Mouse (Mus musculus): Measurements from ENCODE around the gene Gm37240. TPM values are rescaled to one million over a fixed set of nuclear protein-coding genes. Genes with fewer than 3 reads are reported as not detected.

Gene Gm37240
- polyA plus RNA-seq, 1 experiment = 0.53 TPM

GRCm38 (mm10) chr3:85738591-85738990, 148.7 kb downstream of the Gm37240 start:
- TF ChIP-seq POLR2A (IDR thresholded peaks at IDR 0.05; ENCODE audit: borderline replicate concordance, extremely low read depth, insufficient read depth, insufficient read length, poor library complexity, severe bottlenecking) (no peak), CTCF (IDR thresholded peaks at IDR 0.05; ENCODE audit: borderline replicate concordance, extremely low read depth, insufficient read depth, insufficient read length) (no peak)

GRCm38 (mm10) chr3:85733939-85734729, 153.2 kb downstream of the Gm37240 start:
- TF ChIP-seq CTCF (IDR thresholded peaks at IDR 0.05; ENCODE audit: borderline replicate concordance, extremely low read depth, insufficient read depth, insufficient read length) (no peak), POLR2A (IDR thresholded peaks at IDR 0.05; ENCODE audit: borderline replicate concordance, extremely low read depth, insufficient read depth, insufficient read length, poor library complexity, severe bottlenecking) (no peak)
- no peak for DNase-seq (ENCODE audit: low read depth)

More at GRCm38 (mm10) chr3:85738591-85738990, 148.7 kb downstream of the Gm37240 start:
- no peak for DNase-seq (ENCODE audit: low read depth)

GRCm38 (mm10) chr3:85727171-85727570, 160.1 kb downstream of the Gm37240 start:
- DNase-seq (ENCODE audit: low read depth) = peak; percentile 18
- no peak for TF ChIP-seq CTCF (IDR thresholded peaks at IDR 0.05; ENCODE audit: borderline replicate concordance, extremely low read depth, insufficient read depth, insufficient read length)
- no peak for TF ChIP-seq POLR2A (IDR thresholded peaks at IDR 0.05; ENCODE audit: borderline replicate concordance, extremely low read depth, insufficient read depth, insufficient read length, poor library complexity, severe bottlenecking)

GRCm38 (mm10) chr3:85725971-85726370, 161.3 kb downstream of the Gm37240 start:
- TF ChIP-seq POLR2A (IDR thresholded peaks at IDR 0.05; ENCODE audit: borderline replicate concordance, extremely low read depth, insufficient read depth, insufficient read length, poor library complexity, severe bottlenecking) = no peak
- no peak for TF ChIP-seq CTCF (IDR thresholded peaks at IDR 0.05; ENCODE audit: borderline replicate concordance, extremely low read depth, insufficient read depth, insufficient read length)
- DNase-seq (ENCODE audit: low read depth) = no peak

GRCm38 (mm10) chr3:85725110-85725509, 162.2 kb downstream of the Gm37240 start:
- TF ChIP-seq POLR2A (IDR thresholded peaks at IDR 0.05; ENCODE audit: borderline replicate concordance, extremely low read depth, insufficient read depth, insufficient read length, poor library complexity, severe bottlenecking) (no peak), CTCF (IDR thresholded peaks at IDR 0.05; ENCODE audit: borderline replicate concordance, extremely low read depth, insufficient read depth, insufficient read length) (no peak)
- DNase-seq (ENCODE audit: low read depth) = no peak

- TF ChIP-seq CTCF (IDR thresholded peaks at IDR 0.05; ENCODE audit: borderline replicate concordance, extremely low read depth, insufficient read depth, insufficient read length) = no peak
- no peak for TF ChIP-seq POLR2A (IDR thresholded peaks at IDR 0.05; ENCODE audit: borderline replicate concordance, extremely low read depth, insufficient read depth, insufficient read length, poor library complexity, severe bottlenecking)
- DNase-seq (ENCODE audit: low read depth) = no peak
These were observed 164.7 kb downstream of the Gm37240 start for GRCm38 (mm10) chr3:85722581-85722980.

GRCm38 (mm10) chr3:85715764-85716297, 171.5 kb downstream of the Gm37240 start:
- no peak for DNase-seq (ENCODE audit: low read depth)
- no peak for TF ChIP-seq POLR2A (IDR thresholded peaks at IDR 0.05; ENCODE audit: borderline replicate concordance, extremely low read depth, insufficient read depth, insufficient read length, poor library complexity, severe bottlenecking)
- no peak for TF ChIP-seq CTCF (IDR thresholded peaks at IDR 0.05; ENCODE audit: borderline replicate concordance, extremely low read depth, insufficient read depth, insufficient read length)

GRCm38 (mm10) chr3:85713936-85714709, 173.2 kb downstream of the Gm37240 start:
- TF ChIP-seq CTCF (IDR thresholded peaks at IDR 0.05; ENCODE audit: borderline replicate concordance, extremely low read depth, insufficient read depth, insufficient read length) (no peak), POLR2A (IDR thresholded peaks at IDR 0.05; ENCODE audit: borderline replicate concordance, extremely low read depth, insufficient read depth, insufficient read length, poor library complexity, severe bottlenecking) (no peak)
- DNase-seq (ENCODE audit: low read depth) = no peak

GRCm38 (mm10) chr3:85710695-85711094, 176.6 kb downstream of the Gm37240 start:
- TF ChIP-seq POLR2A (IDR thresholded peaks at IDR 0.05; ENCODE audit: borderline replicate concordance, extremely low read depth, insufficient read depth, insufficient read length, poor library complexity, severe bottlenecking) (no peak), CTCF (IDR thresholded peaks at IDR 0.05; ENCODE audit: borderline replicate concordance, extremely low read depth, insufficient read depth, insufficient read length) (no peak)
- peak; percentile 29 for DNase-seq (ENCODE audit: low read depth)

- TF ChIP-seq POLR2A (IDR thresholded peaks at IDR 0.05; ENCODE audit: borderline replicate concordance, extremely low read depth, insufficient read depth, insufficient read length, poor library complexity, severe bottlenecking) (no peak), CTCF (IDR thresholded peaks at IDR 0.05; ENCODE audit: borderline replicate concordance, extremely low read depth, insufficient read depth, insufficient read length) (peak; percentile 68)
- peak; percentile 74 for DNase-seq (ENCODE audit: low read depth)
These were observed 179.9 kb downstream of the Gm37240 start for GRCm38 (mm10) chr3:85707421-85707820.
